Mouse (Mus musculus) stomach, embryonic 14.5 days (tissue): ENCODE results near the gene Gm20489. TPM values are rescaled to one million over a fixed set of nuclear protein-coding genes. Genes with fewer than 3 reads are reported as not detected.

Experiments
- ATAC-seq: fragments of 200-750 bp; cut with Nextera tagmentation; 2 replicates; pipeline ENCODE4 v1.8.0; 2017; ENCODE audit warnings: low read depth, moderate TSS enrichment; ENCODE audit not compliant: insufficient number of reproducible peaks, insufficient read depth, low FRiP score
- H3K27ac ChIP-seq: fragments of 300-500 bp; sonication (generic); 2 replicates; pipeline ENCODE4 v1.5.1; 2014; ENCODE audit warnings: mild to moderate bottlenecking, low read length, moderate library complexity, mixed read lengths
- H3K27me3 ChIP-seq: fragments of 300-500 bp; sonication (generic); 2 replicates; pipeline ENCODE4 v1.6.1; 2014; ENCODE audit warnings: low read length, control low read depth, mixed read lengths; ENCODE audit not compliant: control insufficient read depth, insufficient read depth
- H3K36me3 ChIP-seq: fragments of 300-500 bp; sonication (generic); 2 replicates; pipeline ENCODE4 v1.6.1; 2014; ENCODE audit warnings: mild to moderate bottlenecking, control low read depth, low read length, moderate library complexity, mixed read lengths; ENCODE audit not compliant: control insufficient read depth, insufficient read depth
- H3K4me1 ChIP-seq: fragments of 300-500 bp; sonication (generic); 2 replicates; pipeline ENCODE4 v1.6.1; 2014; ENCODE audit warnings: low read length, control low read depth, mixed read lengths; ENCODE audit not compliant: control insufficient read depth, insufficient read depth
- H3K4me2 ChIP-seq: fragments of 300-500 bp; sonication (generic); replicated peaks from 2 replicates; pipeline ENCODE4 v1.6.1; 2014; ENCODE audit warnings: low read depth, low read length, control low read depth
- H3K4me3 ChIP-seq: fragments of 300-500 bp; sonication (generic); 2 replicates; pipeline ENCODE4 v1.5.1; 2014; ENCODE audit warnings: low read depth, low read length, control low read depth
- H3K9ac ChIP-seq: fragments of 300-500 bp; sonication (generic); replicated peaks from 2 replicates; pipeline ENCODE4 v1.6.1; 2014; ENCODE audit warnings: low read depth, mild to moderate bottlenecking, control low read depth, low read length, moderate library complexity, mixed read lengths
- H3K9me3 ChIP-seq: fragments of 300-500 bp; sonication (generic); 2 replicates; pipeline ENCODE4 v1.6.1; 2016; ENCODE audit warnings: low read depth, low read length, control low read depth; ENCODE audit not compliant: control insufficient read depth
- WGBS: fragments of 180-500 bp; shearing (Covaris S2); extraction: QIAGEN DNeasy Blood & Tissue Kit; methylation state at CpG from one replicate; pipeline ENCODE4 v1.1.7; 2014; 5-methylcytosine and 5-hydroxymethylcytosine counted together
- polyA plus RNA-seq: library from polyadenylated mRNA; unstranded; fragments of >200 nt; fragmentation: Nextera tagmentation; extraction: Ambion mirVana; gene quantifications from 2 replicates; pipeline ENCODE4 v1.2.1, GENCODE M21; 2014

Gene Gm20489
- polyA plus RNA-seq, 1 experiment from 2014 or later = not detected

- peak within 1 kb of the TSS; percentile 52; the same call in 1 of the 2 replicates for H3K27ac ChIP-seq
- 0 out of 2 replicates have a peak, but pooled peaks cover 5% of the 10 kb centered on the region for H3K4me1 ChIP-seq
- peak within 1 kb of the TSS; percentile 54 for H3K4me2 ChIP-seq
- peak; percentile 94 for ATAC-seq
- peak within 1 kb of the TSS; percentile 45 for H3K4me3 ChIP-seq
- 22% methylated on average over 47 of the region's 47 CpGs for WGBS
- H3K9me3 ChIP-seq = no peaks in the 10 kb centered on the region; the same call in 1 of the 2 replicates
- no peaks in the 10 kb centered on the region for H3K36me3 ChIP-seq
- peak within 1 kb of the TSS; percentile 46 for H3K9ac ChIP-seq
- no peaks in the 10 kb centered on the region for H3K27me3 ChIP-seq
Observed at GRCm38 (mm10) chrX:101253952-101254729, 14.7 kb downstream of the Gm20489 start, which contains the start of gene Foxo4. Gene Foxo4, plus strand, starts transcription at chrX:101254528.

GRCm38 (mm10) chrX:101245011-101245410 lies 23.8 kb downstream of the Gm20489 start:
- no peak overlapping the region for H3K9ac ChIP-seq
- 38% methylated on average over 1 of the region's 1 CpGs for WGBS
- H3K27ac ChIP-seq = no peak overlapping the region
- no peak overlapping the region for H3K4me3 ChIP-seq
- no peaks in the 10 kb centered on the region for H3K9me3 ChIP-seq
- H3K36me3 ChIP-seq = no peaks in the 10 kb centered on the region
- H3K4me2 ChIP-seq = no peak overlapping the region
- ATAC-seq = no peak
- H3K4me1 ChIP-seq = no peaks in the 10 kb centered on the region
- no peaks in the 10 kb centered on the region for H3K27me3 ChIP-seq

- Histone ChIP-seq H3K9ac (no peak overlapping the region; the same call in 1 of the 2 replicates), H3K4me3 (peak overlapping the region; percentile 45), H3K4me1 (no peaks in the 10 kb centered on the region), H3K27ac (0 out of 2 replicates have a peak overlapping the region, but pooled peaks have one; percentile 27), H3K4me2 (peak overlapping the region; percentile 39), H3K36me3 (no peaks in the 10 kb centered on the region), H3K27me3 (no peaks in the 10 kb centered on the region), H3K9me3 (no peaks in the 10 kb centered on the region)
- ATAC-seq = no peak
- WGBS = 33% methylated on average over 7 of the region's 7 CpGs
Observed at GRCm38 (mm10) chrX:101222796-101223162, 46.0 kb downstream of the Gm20489 start.

- no peaks in the 10 kb centered on the region for H3K4me1 ChIP-seq
- H3K27me3 ChIP-seq = no peaks in the 10 kb centered on the region
- peak within 1 kb of the TSS; percentile 27; the same call in 1 of the 2 replicates for H3K27ac ChIP-seq
- peak; percentile 96 for ATAC-seq
- H3K9me3 ChIP-seq = no peaks in the 10 kb centered on the region
- H3K4me2 ChIP-seq = peak within 1 kb of the TSS; percentile 52
- H3K4me3 ChIP-seq = peak within 1 kb of the TSS; percentile 45
- no peaks in the 10 kb centered on the region for H3K36me3 ChIP-seq
- WGBS = 20% methylated on average over 55 of the region's 55 CpGs
- H3K9ac ChIP-seq = peak within 1 kb of the TSS; percentile 30; the same call in 1 of the 2 replicates
Observed at GRCm38 (mm10) chrX:101221834-101222795, 46.7 kb downstream of the Gm20489 start, which contains the start of gene Snx12. Gene Snx12, minus strand, starts transcription at chrX:101222563.

Other genes with a start within 250 kb of the Gm20489 start
- 0.22 TPM in 1 of 2 replicates, not detected in the other for gene Tex11, start 209.4 kb downstream of the Gm20489 start, polyA plus RNA-seq
- 3.4 and 4.5 TPM in 2 replicates for gene Slc7a3, start 183.0 kb downstream of the Gm20489 start, polyA plus RNA-seq
- 50.1 and 56.2 TPM in 2 replicates for gene Snx12, start 46.5 kb downstream of the Gm20489 start, polyA plus RNA-seq
- 2.2 and 2.5 TPM in 2 replicates for gene Foxo4, start 14.5 kb downstream of the Gm20489 start, polyA plus RNA-seq
- not detected in 2 replicates for gene Gm614, start 5.0 kb downstream of the Gm20489 start, polyA plus RNA-seq
- gene Il2rg, start 768 bp downstream of the Gm20489 start, polyA plus RNA-seq = 8.8 and 11.1 TPM in 2 replicates
- 42.9 and 46.8 TPM in 2 replicates for gene Med12, start 5.0 kb upstream of the Gm20489 start, polyA plus RNA-seq
- 10.4 and 10.5 TPM in 2 replicates for gene Nlgn3, start 30.1 kb upstream of the Gm20489 start, polyA plus RNA-seq
- gene Gjb1, start 107.4 kb upstream of the Gm20489 start, polyA plus RNA-seq = 1.2 and 3.6 TPM in 2 replicates
- 28.0 and 30.4 TPM in 2 replicates for gene Zmym3, start 151.8 kb upstream of the Gm20489 start, polyA plus RNA-seq
- 358 and 366 TPM in 2 replicates for gene Nono, start 160.3 kb upstream of the Gm20489 start, polyA plus RNA-seq
- 2.0 and 2.5 TPM in 2 replicates for gene Itgb1bp2, start 180.1 kb upstream of the Gm20489 start, polyA plus RNA-seq